Mouse (Mus musculus): ENCODE results near the gene 1700125H20Rik. TPM values are rescaled to one million over a fixed set of nuclear protein-coding genes. Genes with fewer than 3 reads are reported as not detected.

1700125H20Rik gene
- polyA plus RNA-seq, 1 experiment from 2014 or later = 1.9 TPM

DNA sequence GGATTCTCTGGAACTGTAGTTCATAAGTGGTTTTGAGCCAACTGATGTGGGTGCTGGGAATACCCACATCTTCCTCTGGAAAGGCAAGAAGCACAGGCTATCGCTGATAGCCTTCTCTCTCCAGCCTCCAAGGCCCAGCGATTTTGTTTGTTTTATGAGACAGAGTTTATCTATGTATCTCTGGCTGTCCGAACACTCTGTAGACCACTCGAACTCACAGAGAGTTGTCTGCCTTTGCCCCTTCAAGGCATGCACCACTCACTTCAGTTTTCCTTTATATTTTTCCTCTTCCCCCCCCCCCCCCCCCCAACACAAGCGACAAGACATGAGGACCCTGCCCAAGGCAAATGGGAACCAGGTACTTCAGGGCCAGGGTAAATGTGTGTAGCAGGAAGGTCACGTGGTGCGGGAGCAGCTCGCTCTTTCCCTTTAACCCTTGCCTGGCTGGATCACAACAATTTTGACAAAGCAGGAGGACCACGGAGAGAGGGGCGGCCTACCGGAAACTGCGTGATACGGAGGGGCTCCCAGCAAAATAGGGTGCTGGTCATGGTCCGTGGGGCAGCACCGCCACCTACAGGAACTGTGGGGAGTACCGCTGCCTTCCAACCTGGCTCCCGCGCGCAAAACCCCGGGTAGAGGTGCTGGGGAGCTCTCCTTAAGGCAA is 12.5 kb downstream of the 1700125H20Rik start:
- no peaks in the 10 kb centered on the region for H3K36me3 ChIP-seq (replicated peaks; ENCODE audit: control insufficient read depth, insufficient read depth)
- WGBS = 6% methylated on average over 20 of the region's 20 CpGs
- no peaks in the 10 kb centered on the region for H3K27me3 ChIP-seq (ENCODE audit: control insufficient read depth, insufficient read depth, low read length)
- H3K9me3 ChIP-seq (ENCODE audit: control insufficient read depth, low read length) = no peaks in the 10 kb centered on the region
- H3K4me2 ChIP-seq (replicated peaks) = peak overlapping the region; percentile 66
- DNase-seq (ENCODE audit: low spot score) (peak; percentile 83), ATAC-seq (ENCODE audit: low FRiP score) (peak; percentile 91)
- H3K4me1 ChIP-seq (replicated peaks; ENCODE audit: control insufficient read depth, insufficient read depth, low read length) = 0 out of 2 replicates have a peak, but pooled peaks cover 5% of the 10 kb centered on the region
- peak overlapping the region; percentile 56 for H3K9ac ChIP-seq
- H3K27ac ChIP-seq = peak overlapping the region; percentile 63
- peak overlapping the region; percentile 33 for H3K4me3 ChIP-seq (replicated peaks; ENCODE audit: low read length)

DNA sequence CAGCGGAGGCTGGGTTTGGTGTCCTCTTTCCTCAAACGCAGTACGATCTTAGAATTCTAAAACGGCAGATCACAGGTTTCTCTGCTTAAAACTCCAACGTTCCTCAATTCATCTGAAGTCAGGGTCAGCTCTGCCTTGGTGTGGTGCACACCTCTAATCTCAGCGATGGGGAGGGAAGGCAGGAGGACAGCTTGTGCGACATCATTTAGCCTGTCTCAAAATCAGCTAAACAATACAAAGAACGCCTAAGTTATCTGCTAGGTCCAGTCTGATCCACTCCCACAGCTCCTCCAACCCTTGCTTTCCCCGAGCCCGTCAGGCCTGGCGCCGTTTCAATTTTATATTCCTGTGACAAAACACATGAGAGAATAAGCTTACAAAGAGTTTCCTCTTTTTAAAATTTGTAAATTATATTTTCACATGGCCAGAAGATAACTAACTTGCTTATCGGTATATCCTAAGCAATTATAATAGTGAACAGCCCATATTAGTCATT is 13.1 kb downstream of the 1700125H20Rik start:
- H3K9ac ChIP-seq = peak overlapping the region; percentile 56
- H3K9me3 ChIP-seq (ENCODE audit: control insufficient read depth, low read length) = no peaks in the 10 kb centered on the region
- peak overlapping the region; percentile 33 for H3K4me3 ChIP-seq (replicated peaks; ENCODE audit: low read length)
- H3K27ac ChIP-seq = peak overlapping the region; percentile 63
- 0 out of 2 replicates have a peak, but pooled peaks cover 5% of the 10 kb centered on the region for H3K4me1 ChIP-seq (replicated peaks; ENCODE audit: control insufficient read depth, insufficient read depth, low read length)
- WGBS = 25% methylated on average over 13 of the region's 13 CpGs
- no peak for DNase-seq (ENCODE audit: low spot score)
- H3K27me3 ChIP-seq (ENCODE audit: control insufficient read depth, insufficient read depth, low read length) = no peaks in the 10 kb centered on the region
- H3K36me3 ChIP-seq (replicated peaks; ENCODE audit: control insufficient read depth, insufficient read depth) = peaks cover 2% of the 10 kb centered on the region
- peak; percentile 46; the same call in 1 of the 2 replicates for ATAC-seq (ENCODE audit: low FRiP score)
- peak overlapping the region; percentile 66 for H3K4me2 ChIP-seq (replicated peaks)

DNA sequence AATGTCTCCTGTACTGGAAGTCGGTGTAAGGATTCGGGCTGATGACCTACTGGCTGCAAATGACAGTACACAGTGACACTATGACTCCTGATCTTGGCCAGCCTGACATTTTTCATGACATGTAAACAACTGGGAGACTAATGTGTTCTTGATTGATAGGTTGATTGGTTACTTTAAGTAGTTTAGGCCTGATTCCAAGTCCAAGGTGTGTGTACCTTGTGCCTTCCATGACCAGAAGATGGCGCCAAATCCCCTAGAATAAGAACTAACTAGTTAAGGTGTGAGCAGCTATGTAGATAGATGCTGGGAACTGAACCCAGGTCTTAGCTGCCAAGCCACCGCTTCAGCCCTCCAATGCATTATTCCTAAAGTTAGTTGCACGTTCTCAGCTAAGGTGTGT is 13.9 kb downstream of the 1700125H20Rik start:
- no peak overlapping the region for H3K27ac ChIP-seq
- 0 out of 2 replicates have a peak, but pooled peaks cover 5% of the 10 kb centered on the region for H3K4me1 ChIP-seq (replicated peaks; ENCODE audit: control insufficient read depth, insufficient read depth, low read length)
- no peak for ATAC-seq (ENCODE audit: low FRiP score)
- no peak overlapping the region for H3K9ac ChIP-seq
- no peaks in the 10 kb centered on the region for H3K27me3 ChIP-seq (ENCODE audit: control insufficient read depth, insufficient read depth, low read length)
- peaks cover 9% of the 10 kb centered on the region for H3K36me3 ChIP-seq (replicated peaks; ENCODE audit: control insufficient read depth, insufficient read depth)
- H3K4me2 ChIP-seq (replicated peaks) = no peak overlapping the region
- H3K4me3 ChIP-seq (replicated peaks; ENCODE audit: low read length) = no peak overlapping the region
- no peaks in the 10 kb centered on the region for H3K9me3 ChIP-seq (ENCODE audit: control insufficient read depth, low read length)
- DNase-seq (ENCODE audit: low spot score) = no peak
- WGBS = 65% methylated on average over 5 of the region's 5 CpGs

DNA sequence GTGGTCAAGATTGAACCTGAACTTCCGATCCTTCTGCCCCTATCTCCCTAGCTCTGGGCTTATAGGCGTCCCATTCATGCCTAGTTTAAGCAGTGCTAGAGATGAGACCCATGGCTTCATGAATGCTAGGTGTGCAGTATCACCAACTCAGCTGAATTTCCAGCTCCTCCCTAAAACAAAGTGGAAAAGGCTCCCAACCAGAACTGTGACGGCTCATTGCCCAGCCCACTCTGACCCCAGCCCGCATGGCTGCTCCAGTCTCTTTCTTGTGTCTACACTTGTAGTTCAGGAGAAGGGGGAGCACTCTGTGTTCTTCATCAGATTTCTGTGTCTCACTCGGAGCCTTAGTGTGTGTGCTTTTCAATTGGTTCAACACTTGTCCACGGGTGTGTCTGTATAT is 14.6 kb downstream of the 1700125H20Rik start:
- no peaks in the 10 kb centered on the region for H3K9me3 ChIP-seq (ENCODE audit: control insufficient read depth, low read length)
- ATAC-seq (ENCODE audit: low FRiP score) (no peak), DNase-seq (ENCODE audit: low spot score) (no peak)
- no peak overlapping the region for H3K4me3 ChIP-seq (replicated peaks; ENCODE audit: low read length)
- WGBS = 93% methylated on average over 6 of the region's 6 CpGs
- H3K4me1 ChIP-seq (replicated peaks; ENCODE audit: control insufficient read depth, insufficient read depth, low read length) = 0 out of 2 replicates have a peak, but pooled peaks cover 5% of the 10 kb centered on the region
- H3K27me3 ChIP-seq (ENCODE audit: control insufficient read depth, insufficient read depth, low read length) = no peaks in the 10 kb centered on the region
- H3K4me2 ChIP-seq (replicated peaks) = no peak overlapping the region
- no peak overlapping the region for H3K9ac ChIP-seq
- peaks cover 17% of the 10 kb centered on the region for H3K36me3 ChIP-seq (replicated peaks; ENCODE audit: control insufficient read depth, insufficient read depth)
- no peak overlapping the region for H3K27ac ChIP-seq

DNA sequence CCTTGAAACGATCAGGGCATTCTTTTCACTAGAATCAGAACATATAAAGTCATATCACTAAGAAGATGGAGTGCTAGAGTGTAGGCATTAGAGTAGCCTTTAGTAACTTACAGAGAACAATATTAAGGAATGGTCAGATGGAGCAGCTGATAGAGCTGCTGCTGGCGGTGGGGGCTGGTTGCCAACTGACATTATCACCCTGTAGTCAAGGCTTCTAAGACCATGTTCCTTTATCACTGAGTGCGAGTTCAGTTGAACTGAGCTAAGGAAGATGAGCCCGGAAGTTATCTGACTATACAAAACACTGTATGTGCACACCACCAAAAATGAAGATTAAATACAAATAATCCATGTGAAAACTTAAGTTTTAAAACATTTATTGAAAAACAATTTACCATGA is 18.9 kb downstream of the 1700125H20Rik start:
- ATAC-seq (ENCODE audit: low FRiP score) (no peak), DNase-seq (ENCODE audit: low spot score) (no peak)
- Histone ChIP-seq H3K9me3 (ENCODE audit: control insufficient read depth, low read length) (no peaks in the 10 kb centered on the region), H3K27me3 (ENCODE audit: control insufficient read depth, insufficient read depth, low read length) (no peaks in the 10 kb centered on the region), H3K4me3 (replicated peaks; ENCODE audit: low read length) (no peak overlapping the region), H3K4me2 (replicated peaks) (no peak overlapping the region), H3K27ac (no peak overlapping the region), H3K4me1 (replicated peaks; ENCODE audit: control insufficient read depth, insufficient read depth, low read length) (no peaks in the 10 kb centered on the region), H3K9ac (no peak overlapping the region), H3K36me3 (replicated peaks; ENCODE audit: control insufficient read depth, insufficient read depth) (peaks cover 57% of the 10 kb centered on the region)
- WGBS = 93% methylated on average over 4 of the region's 4 CpGs

DNA sequence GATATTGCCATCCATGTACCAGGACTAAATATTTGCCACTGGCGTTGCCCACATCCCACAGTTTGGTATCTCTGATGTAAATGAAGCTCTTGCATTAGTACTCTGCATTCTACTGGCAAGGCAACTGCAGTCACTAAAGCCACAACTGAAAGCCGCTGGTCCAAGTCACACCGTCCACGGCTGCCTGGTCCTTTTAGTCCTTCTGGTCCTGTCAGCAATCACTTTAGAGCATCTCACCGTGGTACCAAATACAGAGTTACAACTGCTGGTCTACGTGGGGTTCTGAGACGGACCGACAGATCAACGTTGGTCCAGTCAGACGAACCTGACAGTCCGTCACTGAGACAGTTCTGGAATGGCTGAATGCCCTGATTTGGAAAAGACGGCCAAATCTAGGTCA is 20.5 kb downstream of the 1700125H20Rik start:
- Histone ChIP-seq H3K27me3 (ENCODE audit: control insufficient read depth, insufficient read depth, low read length) (no peaks in the 10 kb centered on the region), H3K4me3 (replicated peaks; ENCODE audit: low read length) (no peak overlapping the region), H3K9me3 (ENCODE audit: control insufficient read depth, low read length) (no peaks in the 10 kb centered on the region), H3K36me3 (replicated peaks; ENCODE audit: control insufficient read depth, insufficient read depth) (peaks cover 73% of the 10 kb centered on the region), H3K4me2 (replicated peaks) (no peak overlapping the region), H3K27ac (no peak overlapping the region), H3K4me1 (replicated peaks; ENCODE audit: control insufficient read depth, insufficient read depth, low read length) (no peaks in the 10 kb centered on the region), H3K9ac (no peak overlapping the region)
- 94% methylated on average over 12 of the region's 12 CpGs for WGBS
- DNase-seq (ENCODE audit: low spot score) = no peak
- ATAC-seq (ENCODE audit: low FRiP score) = no peak

DNA sequence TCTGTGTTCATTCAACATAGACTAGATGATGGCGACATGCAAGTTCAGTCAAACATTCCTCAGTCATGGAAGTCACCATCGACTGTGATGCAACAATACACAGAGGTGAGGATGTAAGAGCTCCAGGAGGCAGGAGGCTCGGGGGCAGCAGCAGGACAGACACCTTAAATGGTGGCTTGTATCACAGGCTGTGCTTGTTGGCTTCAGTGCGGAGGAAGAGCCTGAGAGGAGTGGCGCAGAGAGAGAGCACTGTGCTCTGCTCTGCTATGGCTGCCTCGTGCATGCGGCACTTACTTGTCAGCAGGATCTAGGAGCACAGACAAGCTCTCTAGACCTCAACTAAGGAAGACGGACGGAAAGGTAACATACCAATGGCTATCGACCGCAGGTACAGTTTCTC is 24.0 kb downstream of the 1700125H20Rik start:
- no peaks in the 10 kb centered on the region for H3K4me1 ChIP-seq (replicated peaks; ENCODE audit: control insufficient read depth, insufficient read depth, low read length)
- no peak for ATAC-seq (ENCODE audit: low FRiP score)
- H3K27ac ChIP-seq = no peak overlapping the region
- 94% methylated on average over 11 of the region's 11 CpGs for WGBS
- H3K27me3 ChIP-seq (ENCODE audit: control insufficient read depth, insufficient read depth, low read length) = no peaks in the 10 kb centered on the region
- H3K4me3 ChIP-seq (replicated peaks; ENCODE audit: low read length) = no peak overlapping the region
- H3K36me3 ChIP-seq (replicated peaks; ENCODE audit: control insufficient read depth, insufficient read depth) = peaks cover 95% of the 10 kb centered on the region
- H3K9ac ChIP-seq = no peak overlapping the region
- no peaks in the 10 kb centered on the region for H3K9me3 ChIP-seq (ENCODE audit: control insufficient read depth, low read length)
- no peak overlapping the region for H3K4me2 ChIP-seq (replicated peaks)
- DNase-seq (ENCODE audit: low spot score) = no peak

DNA sequence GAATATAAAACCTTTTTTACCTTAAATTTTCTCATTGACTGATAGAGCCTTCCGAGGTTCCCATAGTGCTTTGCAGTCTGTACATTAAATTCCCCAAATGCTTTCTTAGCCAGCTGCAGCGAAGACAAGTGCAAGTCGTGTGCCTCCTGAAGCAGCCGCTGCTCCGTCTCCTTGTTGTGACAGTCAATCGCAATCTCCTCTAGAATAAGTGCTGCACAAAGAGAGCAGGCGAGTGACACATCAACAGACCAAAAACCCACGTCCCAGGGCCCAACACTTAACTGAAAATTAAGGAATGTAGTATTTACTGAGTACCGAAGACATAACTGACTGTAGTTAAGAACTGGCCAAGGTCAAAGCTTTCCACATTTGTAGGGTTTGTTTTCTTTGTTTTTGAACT is 25.8 kb downstream of the 1700125H20Rik start:
- H3K27me3 ChIP-seq (ENCODE audit: control insufficient read depth, insufficient read depth, low read length) = no peaks in the 10 kb centered on the region
- peaks cover 96% of the 10 kb centered on the region for H3K36me3 ChIP-seq (replicated peaks; ENCODE audit: control insufficient read depth, insufficient read depth)
- no peak overlapping the region for H3K4me3 ChIP-seq (replicated peaks; ENCODE audit: low read length)
- ATAC-seq (ENCODE audit: low FRiP score) = no peak
- H3K9me3 ChIP-seq (ENCODE audit: control insufficient read depth, low read length) = no peaks in the 10 kb centered on the region
- DNase-seq (ENCODE audit: low spot score) = no peak
- WGBS = 91% methylated on average over 9 of the region's 9 CpGs
- H3K4me2 ChIP-seq (replicated peaks) = no peak overlapping the region
- no peak overlapping the region for H3K27ac ChIP-seq
- no peak overlapping the region for H3K9ac ChIP-seq
- H3K4me1 ChIP-seq (replicated peaks; ENCODE audit: control insufficient read depth, insufficient read depth, low read length) = no peaks in the 10 kb centered on the region

DNA sequence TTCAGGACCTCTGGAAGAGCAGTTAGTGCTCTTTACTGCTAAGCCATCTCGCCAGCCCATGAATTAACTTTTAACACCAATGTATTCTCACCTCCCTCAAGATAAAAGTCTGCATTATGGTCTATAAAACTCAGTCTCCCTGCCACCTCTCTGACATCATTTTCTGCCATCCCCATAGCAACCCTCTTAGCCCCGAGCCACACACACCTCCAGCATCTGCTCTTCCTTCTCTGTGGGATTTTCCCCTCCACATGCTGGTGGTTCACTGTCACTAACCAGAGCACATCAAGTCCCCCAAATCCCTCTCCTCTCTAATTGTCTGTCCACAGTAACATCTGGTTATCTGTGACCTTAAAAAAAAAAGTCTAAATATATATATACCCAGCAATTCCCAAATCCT is 28.7 kb downstream of the 1700125H20Rik start:
- no peaks in the 10 kb centered on the region for H3K4me1 ChIP-seq (replicated peaks; ENCODE audit: control insufficient read depth, insufficient read depth, low read length)
- no peak overlapping the region for H3K4me2 ChIP-seq (replicated peaks)
- 88% methylated on average over 2 of the region's 2 CpGs for WGBS
- no peak overlapping the region for H3K4me3 ChIP-seq (replicated peaks; ENCODE audit: low read length)
- H3K27ac ChIP-seq = no peak overlapping the region
- H3K9me3 ChIP-seq (ENCODE audit: control insufficient read depth, low read length) = no peaks in the 10 kb centered on the region
- ATAC-seq (ENCODE audit: low FRiP score) = no peak
- H3K36me3 ChIP-seq (replicated peaks; ENCODE audit: control insufficient read depth, insufficient read depth) = peaks cover 95% of the 10 kb centered on the region
- DNase-seq (ENCODE audit: low spot score) = no peak
- H3K9ac ChIP-seq = no peak overlapping the region
- no peaks in the 10 kb centered on the region for H3K27me3 ChIP-seq (ENCODE audit: control insufficient read depth, insufficient read depth, low read length)

Measured in hindbrain, embryonic 14.5 days (tissue).